Mouse (Mus musculus): ENCODE results near the gene Zfp820.
A peak's percentile ranks its signal among the peaks of the same experiment; 100 is the strongest.
"Not testable (repeated sequence)": the region's sequence is repeated elsewhere in the genome, so short reads cannot be mapped to it uniquely, and the experiment has no call there.

Zfp820 gene

GRCm38 (mm10) chr17:21845545-21846321 lies at the start of gene Zfp820:
Gene Zfp820 (minus strand): TSS chr17:21845772.
- peak; percentile 98 for DNase-seq (ENCODE audit: low read depth, low spot score)

DNA sequence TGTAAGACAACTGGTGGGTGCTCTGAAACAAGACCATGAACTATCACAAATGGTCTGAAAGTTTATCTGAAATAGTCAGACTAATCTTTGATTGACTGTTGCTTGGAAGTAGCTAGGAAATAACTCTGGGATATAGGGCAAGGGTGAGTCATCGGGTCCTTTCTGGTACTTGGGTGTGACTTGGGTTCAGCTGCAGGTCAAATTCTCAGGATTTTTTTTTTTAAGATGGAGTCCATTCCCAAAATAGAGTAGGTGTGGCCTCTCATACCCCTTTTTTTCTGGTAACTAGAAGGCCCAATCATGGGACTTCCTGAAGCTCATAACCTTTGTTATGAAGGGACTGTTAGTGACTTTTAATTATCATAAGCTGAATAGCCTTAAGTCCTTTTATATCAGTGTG lies 25.7 kb upstream of the Zfp820 start:
- peak; percentile 84 for DNase-seq (ENCODE audit: low read depth, low spot score)

DNA sequence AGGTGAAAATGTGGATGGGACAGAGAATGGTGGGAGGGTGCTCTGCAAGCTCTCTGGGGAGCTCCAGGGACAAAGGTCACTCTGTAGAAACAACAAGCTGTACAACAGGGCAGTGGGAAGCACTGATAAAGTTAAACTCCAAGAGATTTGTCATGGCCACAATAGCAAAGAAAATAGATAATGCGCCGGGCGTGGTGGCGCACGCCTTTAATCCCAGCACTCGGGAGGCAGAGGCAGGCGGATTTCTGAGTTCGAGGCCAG lies 680 bp upstream of the Zfp820 start:
- DNase-seq (ENCODE audit: low read depth, low spot score) = not testable (repeated sequence)

DNA sequence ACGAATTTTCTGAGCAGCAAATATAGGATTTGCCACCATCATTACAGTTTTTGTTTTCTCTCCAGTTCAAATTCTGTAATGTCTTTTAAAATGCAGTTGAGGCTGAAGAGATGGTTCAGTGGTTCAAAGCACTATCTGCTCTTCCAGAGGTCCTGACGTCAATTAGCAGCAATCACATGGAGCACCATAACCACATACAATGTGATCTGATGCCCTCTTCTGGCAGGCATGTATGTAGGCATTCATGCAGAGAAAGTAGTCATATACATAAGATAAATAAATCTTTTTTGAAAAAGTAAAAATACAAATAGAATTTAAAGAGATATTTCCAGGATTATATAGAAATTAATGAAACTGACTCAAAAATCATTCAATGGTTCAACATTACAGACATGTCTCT lies 7.1 kb downstream of the Zfp820 start:
- no peak for DNase-seq (ENCODE audit: low read depth, low spot score)

GRCm38 (mm10) chr17:21801373-21801772 lies 44.2 kb downstream of the Zfp820 start:
- peak; percentile 69 for DNase-seq (ENCODE audit: low read depth, low spot score)

DNA sequence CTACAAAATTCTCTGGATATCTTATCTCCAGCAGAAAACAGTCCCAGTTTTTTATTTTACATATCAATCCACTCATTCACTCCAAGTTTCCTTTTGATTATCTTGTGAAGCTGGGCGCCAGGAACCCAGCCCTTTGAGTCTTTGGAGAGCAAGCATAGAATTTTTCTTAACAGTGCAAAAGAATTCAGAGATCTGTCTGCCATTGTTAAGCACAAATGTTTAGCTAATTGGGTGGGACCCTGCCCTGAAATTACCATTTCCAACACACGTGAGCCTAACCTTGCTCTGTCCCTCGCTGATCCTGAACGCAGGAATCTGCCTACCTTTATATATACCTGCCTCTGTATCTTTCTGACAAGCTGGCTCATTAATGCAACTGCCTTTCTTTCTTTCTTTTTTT lies 53.3 kb downstream of the Zfp820 start:
- DNase-seq (ENCODE audit: low read depth, low spot score) = peak; percentile 83

- DNase-seq (ENCODE audit: low read depth, low spot score) = no peak
Measured at GRCm38 (mm10) chr17:21770336-21770735, 75.2 kb downstream of the Zfp820 start.

Measured in R1 (cell line).